In genomic region chr19:5935266-5935665, GRCm38 (mm10) we compare ENCODE assay signal across 8 mouse cellular contexts. TPM values are rescaled to one million over a fixed set of nuclear protein-coding genes. Genes with fewer than 3 reads are reported as not detected.
DNase-seq lines count a peak whose midpoint lies in the region; ATAC-seq lines count a peak whose summit lies in the region.

No protein-coding gene starts in this region.

- H3K4me2 ChIP-seq in forebrain, embryonic 11.5 days (ENCODE audit: low read depth, low read length, severe bottlenecking): no peak overlapping the region

- no peaks in the 10 kb centered on the region for H3K27me3 ChIP-seq in embryonic facial prominence, embryonic 10.5 days (replicated peaks; ENCODE audit: low read depth, poor library complexity, severe bottlenecking)
- H3K27me3 ChIP-seq in forebrain, embryonic 11.5 days (ENCODE audit: control insufficient read depth, insufficient read depth, low read length): no peaks in the 10 kb centered on the region

- H3K9me3 ChIP-seq in embryonic facial prominence, embryonic 10.5 days: no peaks in the 10 kb centered on the region
- no peaks in the 10 kb centered on the region for H3K9me3 ChIP-seq in forebrain, embryonic 11.5 days (ENCODE audit: control insufficient read depth, low read length)

- peaks cover 22% of the 10 kb centered on the region for H3K36me3 ChIP-seq in embryonic facial prominence, embryonic 10.5 days (replicated peaks)
- peaks cover 6% of the 10 kb centered on the region; the same call in 1 of the 2 replicates for H3K36me3 ChIP-seq in forebrain, embryonic 11.5 days (ENCODE audit: control insufficient read depth, insufficient read depth, low read length)

- intact Hi-C loops in heart, postnatal 36 days (cut with DNase I): no loop called here

- 54% methylated on average over 3 of the region's 3 CpGs for WGBS in embryonic facial prominence, embryonic 10.5 days
- 81% methylated on average over 3 of the region's 3 CpGs for WGBS in forebrain, embryonic 11.5 days

- peak overlapping the region; percentile 24; the same call in 1 of the 2 replicates for H3K27ac ChIP-seq in embryonic facial prominence, embryonic 10.5 days (replicated peaks)
- H3K27ac ChIP-seq in forebrain, embryonic 11.5 days (ENCODE audit: low read depth, low read length): no peak overlapping the region

- peak; percentile 98 for DNase-seq in heart, adult 11 months
- no peak for DNase-seq in heart, adult 8-10 months (ENCODE audit: low spot score)
- DNase-seq in embryonic facial prominence, embryonic 10.5 days (ENCODE audit: low spot score): no peak
- peak; percentile 66 to 72 for DNase-seq in heart, postnatal 36 days
- peak; percentile 72 for DNase-seq in lung, postnatal 14 days
- DNase-seq in left cerebral cortex, adult 11 months (ENCODE audit: low spot score): no peak
- DNase-seq in forebrain, embryonic 11.5 days (ENCODE audit: low spot score): no peak
- no peak for DNase-seq in cerebellum, adult 9-11 months

- no peak overlapping the region for H3K4me3 ChIP-seq in embryonic facial prominence, embryonic 10.5 days
- no peak overlapping the region for H3K4me3 ChIP-seq in forebrain, embryonic 11.5 days (ENCODE audit: low read depth, low read length)

- H3K9ac ChIP-seq in forebrain, embryonic 11.5 days (ENCODE audit: low read length): no peak overlapping the region

- peaks cover 29% of the 10 kb centered on the region for H3K4me1 ChIP-seq in embryonic facial prominence, embryonic 10.5 days
- 0 out of 2 replicates have a peak, but pooled peaks cover 2% of the 10 kb centered on the region for H3K4me1 ChIP-seq in forebrain, embryonic 11.5 days (replicated peaks; ENCODE audit: control insufficient read depth, insufficient read depth, low read length)

- no peak for ATAC-seq in forebrain, embryonic 11.5 days (replicated peaks; ENCODE audit: low FRiP score)

RNA-seq across cellular contexts. Expression of gene Cdc42ep2, which starts 10.7 kb away (rescaled TPM):
- total RNA-seq in heart, adult 8-10 months (2022): 1 to 10 TPM; 6.0 to 9.7 (median 8.9) TPM
- polyA plus RNA-seq in embryonic facial prominence, embryonic 10.5 days (2016; fragmentation: Nextera tagmentation; extraction: Ambion mirVana): 1.5 and 2.2 TPM in 2 replicates
- 1 to 10 TPM; 9.3 to 9.5 TPM for total RNA-seq in heart, postnatal 36 days (2021)
- 1.8 and 2.5 TPM in 2 replicates for polyA plus RNA-seq in forebrain, embryonic 11.5 days (2014; fragmentation: Nextera tagmentation; extraction: Ambion mirVana)

RNA-seq across cellular contexts. Expression of gene Dpf2, which starts 22.5 kb away (rescaled TPM):
- total RNA-seq in heart, adult 8-10 months (2022): 10 to 100 TPM; 71.9 to 95.2 (median 81.1) TPM
- 231 and 251 TPM in 2 replicates for polyA plus RNA-seq in embryonic facial prominence, embryonic 10.5 days (2016; fragmentation: Nextera tagmentation; extraction: Ambion mirVana)
- 10 to 100 TPM; 75.8 to 96.2 TPM for total RNA-seq in heart, postnatal 36 days (2021)
- 232 and 246 TPM in 2 replicates for polyA plus RNA-seq in forebrain, embryonic 11.5 days (2014; fragmentation: Nextera tagmentation; extraction: Ambion mirVana)

RNA-seq across cellular contexts. Expression of gene Pola2, which starts 28.7 kb away (rescaled TPM):
- 10 to 100 TPM in 2 of 4 experiments, 1 to 10 TPM in 2; 7.8 to 13.5 (median 9.3) TPM for total RNA-seq in heart, adult 8-10 months (2022)
- 119 and 120 TPM in 2 replicates for polyA plus RNA-seq in embryonic facial prominence, embryonic 10.5 days (2016; fragmentation: Nextera tagmentation; extraction: Ambion mirVana)
- 10 to 100 TPM; 10.6 to 10.9 TPM for total RNA-seq in heart, postnatal 36 days (2021)
- polyA plus RNA-seq in forebrain, embryonic 11.5 days (2014; fragmentation: Nextera tagmentation; extraction: Ambion mirVana): 108 and 118 TPM in 2 replicates

RNA-seq across cellular contexts. Expression of gene Tigd3, which starts 41.3 kb away (rescaled TPM):
- total RNA-seq in heart, adult 8-10 months (2022): under 1 TPM; 0.23 to 0.50 (median 0.34) TPM
- polyA plus RNA-seq in embryonic facial prominence, embryonic 10.5 days (2016; fragmentation: Nextera tagmentation; extraction: Ambion mirVana): 6.8 and 7.4 TPM in 2 replicates
- under 1 TPM; 0.57 to 0.64 TPM for total RNA-seq in heart, postnatal 36 days (2021)
- 10.1 and 10.7 TPM in 2 replicates for polyA plus RNA-seq in forebrain, embryonic 11.5 days (2014; fragmentation: Nextera tagmentation; extraction: Ambion mirVana)

RNA-seq across cellular contexts. Expression of gene Slc22a20, which starts 50.7 kb away (rescaled TPM):
- total RNA-seq in heart, adult 8-10 months (2022): not detected
- polyA plus RNA-seq in embryonic facial prominence, embryonic 10.5 days (2016; fragmentation: Nextera tagmentation; extraction: Ambion mirVana): not detected in 2 replicates
- not detected for total RNA-seq in heart, postnatal 36 days (2021)
- polyA plus RNA-seq in forebrain, embryonic 11.5 days (2014; fragmentation: Nextera tagmentation; extraction: Ambion mirVana): not detected in 2 replicates

Comparison
In these comparisons a context has a peak if more than half of its experiments do, and no peak if none do; other contexts are left out.
1. DNase-seq: peak in heart, adult 11 months (single experiment), heart, postnatal 36 days (2 of 2) and lung, postnatal 14 days (single experiment); none in heart, adult 8-10 months (single experiment), embryonic facial prominence, embryonic 10.5 days (single experiment), left cerebral cortex, adult 11 months (single experiment), forebrain, embryonic 11.5 days (single experiment) and cerebellum, adult 9-11 months (single experiment).